Mouse (Mus musculus): Measurements from ENCODE around the gene Arrb1. TPM values are rescaled to one million over a fixed set of nuclear protein-coding genes. Genes with fewer than 3 reads are reported as not detected.
A peak's percentile ranks its signal among the peaks of the same experiment; 100 is the strongest.

Gene Arrb1
- polyA plus RNA-seq, 1 experiment from 2014 or later: 15.6 TPM

DNA sequence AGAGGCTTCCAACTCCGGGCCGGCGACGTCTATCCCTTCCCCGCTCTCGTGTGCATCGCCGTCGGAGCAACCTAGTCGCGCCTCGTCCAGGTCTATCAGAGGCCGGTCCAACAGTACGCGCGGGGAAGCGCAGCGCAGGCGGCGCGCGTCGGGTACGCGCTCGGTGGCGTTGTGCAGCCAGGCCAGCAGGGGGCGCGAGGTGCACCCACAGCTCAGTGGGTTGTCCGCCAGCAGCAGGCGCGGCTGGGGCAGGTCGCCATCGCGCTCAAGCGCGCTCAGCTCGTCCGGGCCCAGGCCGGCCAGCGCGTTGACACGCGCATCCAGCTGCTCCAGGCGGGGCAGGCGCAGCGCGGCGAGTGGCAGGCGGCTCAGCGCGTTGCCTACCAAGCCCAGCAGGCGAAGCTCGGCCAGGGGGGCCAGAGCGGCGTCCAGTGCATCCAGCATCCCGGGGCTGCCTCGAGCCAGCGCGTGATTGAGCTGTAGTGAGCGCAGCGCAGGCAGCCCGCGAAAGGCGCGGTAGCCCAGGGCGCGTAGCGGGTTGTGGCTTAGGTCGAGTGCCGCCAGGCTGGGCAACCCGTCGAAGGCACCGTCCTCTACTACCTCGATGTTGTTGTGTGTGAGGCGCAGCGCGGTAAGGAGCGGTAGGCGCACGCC lies 90.6 kb downstream of the Arrb1 start:
- Histone ChIP-seq H3K36me3 (no peaks in the 10 kb centered on the region), H3K4me1 (replicated peaks) (peaks cover 24% of the 10 kb centered on the region), H3K9ac (peak overlapping the region; percentile 79), H3K9me3 (no peaks in the 10 kb centered on the region), H3K27me3 (peaks cover 83% of the 10 kb centered on the region), H3K4me3 (peak overlapping the region; percentile 54), H3K4me2 (peak overlapping the region; percentile 91), H3K27ac (peak overlapping the region; percentile 67)
- WGBS: under 1% methylated on average over 81 of the region's 81 CpGs
- ATAC-seq (ENCODE audit: low FRiP score): peak; percentile 88

DNA sequence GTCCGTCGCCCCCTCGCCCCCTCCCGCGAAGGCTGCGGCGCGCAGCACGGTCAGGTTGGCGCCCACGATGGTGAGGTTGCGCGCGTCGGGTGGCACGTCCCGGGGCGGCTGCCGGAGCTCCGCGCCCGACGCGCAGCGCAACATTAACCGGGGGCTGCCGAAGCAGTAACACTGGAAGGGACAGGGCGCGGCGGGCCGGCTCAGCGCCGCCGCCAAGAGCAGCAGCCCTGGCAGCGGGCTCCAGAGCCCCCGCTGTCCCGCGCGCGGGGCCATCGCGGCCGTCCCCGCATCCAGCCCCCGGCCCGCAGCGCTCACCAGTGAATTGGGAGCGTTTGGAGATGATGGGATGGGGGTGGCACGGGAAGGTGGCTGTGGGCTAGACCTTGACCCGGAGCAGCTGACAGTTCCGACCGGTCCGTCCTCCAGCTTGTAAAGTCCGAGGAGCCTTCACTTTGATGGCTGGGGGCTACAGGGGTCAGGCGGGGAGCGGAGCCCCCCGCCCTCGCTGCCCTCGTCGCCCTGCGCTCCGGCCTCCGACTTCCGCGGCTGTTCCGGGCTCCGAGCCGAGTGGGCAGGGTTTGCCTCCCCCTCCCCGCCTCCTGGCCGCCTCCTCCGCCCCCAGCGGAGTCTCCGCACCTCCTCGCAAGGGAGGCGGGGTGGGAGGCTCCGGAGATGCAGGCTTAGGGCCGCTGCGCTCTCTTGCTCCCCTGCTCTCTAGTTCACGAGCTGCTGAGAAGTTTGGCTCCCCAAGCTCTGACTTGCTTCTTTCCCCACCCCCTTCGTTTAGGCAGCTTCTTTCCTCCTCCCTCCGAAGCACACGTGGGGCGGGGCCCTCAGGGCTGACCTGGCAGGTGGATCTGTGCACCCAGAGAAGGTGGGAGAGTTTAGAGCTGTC lies 91.4 kb downstream of the Arrb1 start, which contains the start of gene Tpbgl:
Tpbgl (minus strand) TSS at position 728 of the 895 bp plus-strand sequence.
- H3K9ac ChIP-seq: peak within 1 kb of the TSS; percentile 79
- under 1% methylated on average over 50 of the region's 83 CpGs for WGBS
- peak within 1 kb of the TSS; percentile 54 for H3K4me3 ChIP-seq
- peak; percentile 52 for ATAC-seq (ENCODE audit: low FRiP score)
- H3K27ac ChIP-seq: peak within 1 kb of the TSS; percentile 67
- no peaks in the 10 kb centered on the region for H3K36me3 ChIP-seq
- H3K4me2 ChIP-seq: peak within 1 kb of the TSS; percentile 91
- H3K4me1 ChIP-seq (replicated peaks): peaks cover 24% of the 10 kb centered on the region
- peaks cover 83% of the 10 kb centered on the region for H3K27me3 ChIP-seq
- H3K9me3 ChIP-seq: no peaks in the 10 kb centered on the region

DNA sequence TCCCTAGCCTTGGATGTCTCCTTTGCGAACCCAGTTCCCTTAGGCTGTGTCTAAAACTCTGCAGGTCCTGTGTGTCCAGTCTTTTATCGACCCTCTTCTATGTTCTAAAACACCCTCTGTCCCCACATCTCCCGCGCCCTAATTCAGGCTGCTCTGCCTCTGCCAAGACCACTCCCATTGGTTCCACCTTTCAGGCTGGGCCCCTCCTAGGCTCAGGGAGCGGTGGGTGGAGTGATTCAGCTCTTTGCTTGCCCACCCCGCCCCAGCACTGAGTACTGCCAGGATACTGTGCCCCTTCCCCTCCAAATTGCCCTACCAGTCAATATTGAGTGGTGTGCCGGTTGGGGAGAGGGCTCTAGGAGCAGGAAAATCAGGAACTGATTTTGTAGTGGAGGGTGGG lies 92.1 kb downstream of the Arrb1 start:
- 1% methylated on average over 7 of the region's 7 CpGs for WGBS
- Histone ChIP-seq H3K27me3 (peaks cover 81% of the 10 kb centered on the region), H3K4me1 (replicated peaks) (peaks cover 24% of the 10 kb centered on the region), H3K4me2 (peak overlapping the region; percentile 91), H3K9me3 (no peaks in the 10 kb centered on the region), H3K4me3 (0 out of 2 replicates have a peak overlapping the region, but pooled peaks have one; percentile 54), H3K9ac (no peak overlapping the region), H3K36me3 (no peaks in the 10 kb centered on the region), H3K27ac (no peak overlapping the region)
- ATAC-seq (ENCODE audit: low FRiP score): no peak

DNA sequence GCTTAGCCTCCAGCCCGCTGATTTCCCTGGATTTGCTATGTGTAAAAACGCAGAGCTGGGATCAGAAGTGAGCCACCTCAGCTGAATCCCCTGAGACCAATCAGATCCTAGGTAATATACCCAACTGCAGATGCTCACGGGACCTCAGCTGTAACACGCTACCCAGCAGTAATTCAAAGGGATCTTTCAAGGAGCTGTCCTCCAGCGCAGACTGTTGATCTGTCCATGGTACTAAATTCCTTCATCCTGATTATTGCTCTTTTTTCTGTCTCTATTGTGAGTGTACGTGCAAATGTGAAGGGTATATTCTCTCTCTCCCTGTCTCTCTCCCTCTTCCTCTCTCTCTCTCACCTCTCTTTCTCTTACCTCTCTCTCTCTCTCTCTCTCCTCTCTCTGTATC lies 97.0 kb downstream of the Arrb1 start:
- 23% methylated on average over 6 of the region's 6 CpGs for WGBS
- no peak for ATAC-seq (ENCODE audit: low FRiP score)
- H3K4me3 ChIP-seq: no peak overlapping the region

DNA sequence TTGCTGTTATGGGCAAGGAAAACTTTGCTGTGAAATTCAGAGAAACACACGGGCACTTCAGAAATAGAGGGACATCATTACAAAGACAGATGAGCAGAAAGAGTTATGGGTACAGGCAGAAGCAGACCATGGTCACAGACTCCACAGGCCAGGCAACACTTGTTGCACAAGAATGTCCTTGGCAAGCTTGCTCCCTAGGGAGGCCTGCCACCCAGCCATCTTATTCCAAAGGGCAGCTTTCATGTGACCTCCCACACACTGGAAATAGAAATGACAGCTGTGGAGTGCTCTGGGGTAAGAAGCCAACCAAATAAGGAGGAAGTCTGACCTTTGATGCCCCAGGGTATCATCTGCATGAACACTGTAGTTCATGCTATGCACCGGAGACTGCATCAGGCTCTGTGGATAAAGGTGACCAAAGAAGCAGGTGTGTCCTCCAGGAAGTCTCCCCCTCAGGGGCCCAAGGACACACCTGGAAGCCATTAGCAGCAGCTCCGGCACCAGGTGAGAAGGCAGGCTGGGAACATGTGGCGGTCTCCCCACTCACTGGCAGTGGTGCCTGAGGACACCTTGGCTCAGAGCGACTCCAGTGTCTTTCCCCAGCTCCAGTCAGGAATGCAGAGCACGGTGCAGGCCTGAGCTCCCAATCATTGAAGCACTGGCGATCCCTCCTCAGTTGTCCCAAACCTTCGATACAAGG lies 98.8 kb downstream of the Arrb1 start:
- H3K4me3 ChIP-seq: no peak overlapping the region
- peaks cover 22% of the 10 kb centered on the region; the same call in 1 of the 2 replicates for H3K27me3 ChIP-seq
- H3K9me3 ChIP-seq: no peaks in the 10 kb centered on the region
- H3K27ac ChIP-seq: no peak overlapping the region
- 83% methylated on average over 8 of the region's 8 CpGs for WGBS
- no peak for ATAC-seq (ENCODE audit: low FRiP score)
- H3K36me3 ChIP-seq: no peaks in the 10 kb centered on the region
- no peak overlapping the region for H3K9ac ChIP-seq
- no peak overlapping the region for H3K4me2 ChIP-seq
- no peaks in the 10 kb centered on the region; the same call in 1 of the 2 replicates for H3K4me1 ChIP-seq (replicated peaks)

More for the DNA sequence above, 97.0 kb downstream of the Arrb1 start:
- H3K4me1 ChIP-seq (replicated peaks): peaks cover 3% of the 10 kb centered on the region
- no peaks in the 10 kb centered on the region for H3K36me3 ChIP-seq
- H3K4me2 ChIP-seq: no peak overlapping the region
- no peak overlapping the region for H3K9ac ChIP-seq
- no peaks in the 10 kb centered on the region for H3K9me3 ChIP-seq
- peaks cover 40% of the 10 kb centered on the region for H3K27me3 ChIP-seq
- H3K27ac ChIP-seq: no peak overlapping the region

DNA sequence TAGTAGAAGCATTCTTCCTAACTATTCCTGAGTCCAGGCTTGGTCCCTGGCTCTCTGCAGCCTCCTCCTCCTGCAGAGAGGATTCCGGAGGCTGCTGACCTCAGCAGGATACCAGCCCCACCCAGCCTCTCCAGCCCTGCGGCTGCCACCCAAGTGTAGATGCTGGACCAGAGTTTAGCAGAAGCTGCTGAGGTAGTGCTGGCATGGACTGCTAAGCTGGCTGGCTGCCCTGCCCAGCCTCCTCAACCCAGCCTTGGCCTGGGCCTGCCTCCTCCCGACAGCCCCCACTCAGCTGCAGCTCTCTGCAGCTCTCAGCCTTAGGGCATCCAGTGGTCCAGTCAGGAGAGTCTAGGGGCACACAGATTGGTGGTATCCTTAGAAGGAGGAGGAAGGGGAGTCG lies 106.0 kb downstream of the Arrb1 start:
- no peak overlapping the region for H3K9ac ChIP-seq
- no peaks in the 10 kb centered on the region for H3K9me3 ChIP-seq
- no peak overlapping the region for H3K4me2 ChIP-seq
- no peaks in the 10 kb centered on the region; the same call in 1 of the 2 replicates for H3K27me3 ChIP-seq
- H3K4me3 ChIP-seq: no peak overlapping the region
- no peak for ATAC-seq (ENCODE audit: low FRiP score)
- H3K36me3 ChIP-seq: no peaks in the 10 kb centered on the region
- no peak overlapping the region for H3K27ac ChIP-seq
- 0 out of 2 replicates have a peak, but pooled peaks cover 5% of the 10 kb centered on the region for H3K4me1 ChIP-seq (replicated peaks)
- 50% methylated on average over 4 of the region's 4 CpGs for WGBS

DNA sequence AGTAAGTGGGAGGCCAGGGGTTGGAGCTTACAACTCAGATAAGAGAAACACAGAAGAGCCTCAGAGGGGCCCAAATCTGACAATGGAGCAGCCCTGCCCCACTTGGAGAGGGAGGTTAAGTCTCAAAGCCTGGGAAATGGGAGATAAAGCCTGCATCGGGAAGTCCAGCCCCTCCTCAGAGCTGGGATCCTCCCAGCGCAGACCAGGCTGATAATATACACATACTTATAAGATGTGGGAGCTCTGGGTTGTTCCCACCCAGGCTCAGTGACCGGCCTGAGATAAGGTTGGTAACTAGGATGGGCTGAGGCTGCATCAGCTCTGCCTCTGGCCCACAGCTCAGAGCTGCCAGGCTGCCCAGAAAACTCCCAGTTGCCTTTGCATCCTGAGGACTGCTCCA lies 106.8 kb downstream of the Arrb1 start:
- ATAC-seq (ENCODE audit: low FRiP score): no peak
- no peaks in the 10 kb centered on the region for H3K9me3 ChIP-seq
- no peaks in the 10 kb centered on the region for H3K36me3 ChIP-seq
- no peak overlapping the region for H3K4me3 ChIP-seq
- H3K9ac ChIP-seq: no peak overlapping the region
- WGBS: 55% methylated on average over 3 of the region's 3 CpGs
- no peak overlapping the region for H3K27ac ChIP-seq
- no peaks in the 10 kb centered on the region; the same call in 1 of the 2 replicates for H3K27me3 ChIP-seq
- H3K4me2 ChIP-seq: no peak overlapping the region
- H3K4me1 ChIP-seq (replicated peaks): 0 out of 2 replicates have a peak, but pooled peaks cover 5% of the 10 kb centered on the region

DNA sequence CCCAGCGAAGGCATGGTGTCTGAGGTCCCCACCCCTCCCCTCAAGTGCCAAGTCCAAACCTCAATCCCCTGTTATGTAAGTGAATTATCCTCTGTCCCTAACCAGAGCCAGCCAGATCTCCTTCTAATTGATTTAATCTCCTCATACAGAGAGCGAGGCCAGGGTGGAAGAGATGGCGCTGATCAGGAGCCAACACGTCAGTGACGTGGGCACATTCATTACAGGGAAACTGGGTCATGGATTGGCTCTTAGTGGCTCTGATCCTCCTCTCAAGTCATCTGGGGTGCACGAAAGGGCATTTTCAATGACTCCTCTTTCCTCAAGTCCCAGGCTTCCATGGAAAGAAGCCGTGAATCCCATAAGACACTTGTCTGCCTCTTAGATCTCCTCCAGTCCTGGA lies 109.4 kb downstream of the Arrb1 start:
- Histone ChIP-seq H3K4me1 (replicated peaks) (peaks cover 13% of the 10 kb centered on the region; the same call in 1 of the 2 replicates), H3K27me3 (no peaks in the 10 kb centered on the region), H3K9me3 (no peaks in the 10 kb centered on the region), H3K4me2 (no peak overlapping the region), H3K36me3 (no peaks in the 10 kb centered on the region), H3K27ac (no peak overlapping the region), H3K9ac (no peak overlapping the region), H3K4me3 (no peak overlapping the region)
- WGBS: 87% methylated on average over 7 of the region's 7 CpGs
- ATAC-seq (ENCODE audit: low FRiP score): no peak

DNA sequence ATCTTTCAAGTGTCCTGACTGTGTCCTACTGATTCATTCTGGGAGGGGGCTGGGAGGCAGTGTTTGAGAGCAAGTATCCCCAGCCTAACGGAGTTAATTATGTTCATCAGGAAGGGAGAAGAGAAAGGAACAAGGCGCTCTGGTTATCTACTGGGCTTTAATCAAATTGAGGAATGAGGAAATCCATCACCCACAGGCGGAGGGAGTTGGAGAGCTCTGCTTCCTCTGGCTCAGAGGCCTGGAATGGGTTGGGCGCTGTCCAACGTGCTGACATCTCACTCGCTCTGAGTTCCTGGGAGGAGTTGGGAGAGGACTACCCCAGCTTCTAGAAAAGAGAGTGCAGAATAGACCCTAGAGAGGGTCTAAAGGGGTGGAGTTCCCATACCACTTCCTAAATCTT lies 113.4 kb downstream of the Arrb1 start:
- Histone ChIP-seq H3K4me2 (no peak overlapping the region), H3K27me3 (0 out of 2 replicates have a peak, but pooled peaks cover 2% of the 10 kb centered on the region), H3K27ac (no peak overlapping the region), H3K4me3 (no peak overlapping the region), H3K36me3 (no peaks in the 10 kb centered on the region), H3K9ac (no peak overlapping the region), H3K4me1 (replicated peaks) (peaks cover 23% of the 10 kb centered on the region), H3K9me3 (no peaks in the 10 kb centered on the region)
- no peak for ATAC-seq (ENCODE audit: low FRiP score)
- 2% methylated on average over 6 of the region's 6 CpGs for WGBS

DNA sequence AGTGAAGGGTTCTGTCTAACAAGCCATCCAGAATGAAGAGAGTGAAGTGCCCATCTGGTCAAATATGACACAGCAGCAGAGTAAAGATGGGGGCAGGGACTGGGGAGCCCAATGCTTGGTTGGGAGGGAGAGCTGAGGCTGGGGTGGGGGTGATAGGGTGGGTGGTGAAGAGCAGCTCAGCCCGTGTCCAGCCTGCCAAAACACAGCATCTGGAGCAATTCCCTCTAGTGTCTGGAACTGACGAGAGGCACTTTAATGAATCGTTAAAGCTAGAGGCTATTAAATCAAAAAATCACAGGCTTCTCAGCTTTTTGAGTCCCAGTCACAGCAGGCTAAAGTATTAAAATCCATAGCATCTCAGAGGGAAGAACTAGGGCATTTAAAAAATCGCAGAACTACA lies 114.3 kb downstream of the Arrb1 start:
- H3K27ac ChIP-seq: no peak overlapping the region
- ATAC-seq (ENCODE audit: low FRiP score): no peak
- H3K9ac ChIP-seq: no peak overlapping the region
- H3K4me1 ChIP-seq (replicated peaks): peaks cover 23% of the 10 kb centered on the region
- H3K27me3 ChIP-seq: 0 out of 2 replicates have a peak, but pooled peaks cover 2% of the 10 kb centered on the region
- no peaks in the 10 kb centered on the region for H3K36me3 ChIP-seq
- no peak overlapping the region for H3K4me2 ChIP-seq
- H3K9me3 ChIP-seq: no peaks in the 10 kb centered on the region
- no peak overlapping the region for H3K4me3 ChIP-seq
- WGBS: 48% methylated on average over 4 of the region's 4 CpGs

DNA sequence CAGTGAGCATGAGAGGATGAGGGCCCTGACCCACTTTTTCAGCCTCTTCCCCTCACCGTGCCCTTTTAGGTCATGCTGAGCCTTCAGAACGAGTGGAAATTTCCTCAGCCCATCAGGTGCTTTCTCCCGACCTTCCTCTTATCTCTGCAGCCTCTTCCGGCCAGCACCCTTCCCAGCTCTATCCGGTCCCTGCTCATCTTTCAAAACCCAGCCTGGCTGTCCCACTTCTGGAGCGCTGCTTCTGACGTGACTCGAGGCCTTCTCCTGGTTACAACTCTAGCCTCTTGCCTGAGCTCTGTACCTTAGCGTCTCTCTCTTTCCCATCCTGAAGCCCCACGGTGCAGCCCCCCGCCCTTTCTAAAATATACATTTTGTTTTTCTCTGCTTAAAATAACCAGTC lies 119.0 kb downstream of the Arrb1 start:
- H3K9me3 ChIP-seq: no peaks in the 10 kb centered on the region
- no peak overlapping the region for H3K4me2 ChIP-seq
- H3K27ac ChIP-seq: no peak overlapping the region
- peaks cover 17% of the 10 kb centered on the region for H3K4me1 ChIP-seq (replicated peaks)
- no peak overlapping the region for H3K9ac ChIP-seq
- no peak for ATAC-seq (ENCODE audit: low FRiP score)
- WGBS: 79% methylated on average over 11 of the region's 11 CpGs
- no peaks in the 10 kb centered on the region for H3K36me3 ChIP-seq
- 0 out of 2 replicates have a peak, but pooled peaks cover 2% of the 10 kb centered on the region for H3K27me3 ChIP-seq
- H3K4me3 ChIP-seq: no peak overlapping the region
